Mouse (Mus musculus) heart, adult 2 months (tissue): ENCODE measurements around the gene Sox8.

ENCODE experiments used
- CTCF ChIP-seq: fragments of 200-600 bp; IDR thresholded peaks from 2 replicates; pipeline ENCODE4 v1.8.1; 2022; ENCODE audit warnings: antibody characterized with exemption, mild to moderate bottlenecking, moderate library complexity
- EP300 ChIP-seq: fragments of 200-500 bp; IDR thresholded peaks from 2 replicates; pipeline ENCODE4 v1.6.1; 2011; ENCODE audit warnings: low read depth, low read length, control low read depth; ENCODE audit not compliant: insufficient read depth
- POLR2A ChIP-seq: fragments of 200-500 bp; IDR thresholded peaks from 2 replicates; pipeline ENCODE4 v1.6.1; 2011; ENCODE audit warnings: mild to moderate bottlenecking, low read depth, low read length, control low read depth; ENCODE audit not compliant: insufficient read depth

- TF ChIP-seq POLR2A (no peak), CTCF (no peak), EP300 (no peak)
These were observed 19.2 kb downstream of the Sox8 start for GRCm38 (mm10) chr17:25551313-25551712.
